Mouse (Mus musculus) heart, embryonic 10.5 days (tissue): ENCODE measurements around the gene Calhm1. TPM values are rescaled to one million over a fixed set of nuclear protein-coding genes. Genes with fewer than 3 reads are reported as not detected.

Source experiments
- DNase-seq: peaks from one replicate; pipeline ENCODE4 v3.0.0-alpha.2; 2017; ENCODE audit warnings: low spot score
- H3K27ac ChIP-seq: fragments of 300-500 bp; sonication (generic); 2 replicates; pipeline ENCODE4 v1.5.1; 2016; ENCODE audit warnings: mild to moderate bottlenecking
- H3K27me3 ChIP-seq: fragments of 300-500 bp; sonication (generic); 2 replicates; pipeline ENCODE4 v1.6.1; 2016; ENCODE audit warnings: mild to moderate bottlenecking; ENCODE audit not compliant: poor library complexity, insufficient read depth, severe bottlenecking
- H3K36me3 ChIP-seq: fragments of 300-500 bp; sonication (generic); 2 replicates; pipeline ENCODE4 v1.6.1; 2016; ENCODE audit warnings: mild to moderate bottlenecking, moderate library complexity
- H3K4me1 ChIP-seq: fragments of 300-500 bp; sonication (generic); 2 replicates; pipeline ENCODE4 v1.6.1; 2016; ENCODE audit warnings: mild to moderate bottlenecking
- H3K4me3 ChIP-seq: fragments of 300-500 bp; sonication (generic); 2 replicates; pipeline ENCODE4 v1.5.1; 2016; ENCODE audit warnings: mild to moderate bottlenecking, moderate library complexity
- H3K9me3 ChIP-seq: fragments of 300-500 bp; sonication (generic); 2 replicates; pipeline ENCODE4 v1.6.1; 2016; ENCODE audit warnings: mild to moderate bottlenecking, moderate library complexity
- WGBS: fragments of 180-500 bp; shearing (Covaris S2); methylation state at CpG from one replicate; pipeline ENCODE4 v1.1.7; 2016; 5-methylcytosine and 5-hydroxymethylcytosine counted together
- polyA plus RNA-seq: library from polyadenylated mRNA; unstranded; fragments of >200 nt; fragmentation: Nextera tagmentation; extraction: Ambion mirVana; gene quantifications from 2 replicates; pipeline ENCODE4 v1.2.1, GENCODE M21; 2016

The Calhm1 gene
- not detected in 2 replicates for polyA plus RNA-seq

DNA sequence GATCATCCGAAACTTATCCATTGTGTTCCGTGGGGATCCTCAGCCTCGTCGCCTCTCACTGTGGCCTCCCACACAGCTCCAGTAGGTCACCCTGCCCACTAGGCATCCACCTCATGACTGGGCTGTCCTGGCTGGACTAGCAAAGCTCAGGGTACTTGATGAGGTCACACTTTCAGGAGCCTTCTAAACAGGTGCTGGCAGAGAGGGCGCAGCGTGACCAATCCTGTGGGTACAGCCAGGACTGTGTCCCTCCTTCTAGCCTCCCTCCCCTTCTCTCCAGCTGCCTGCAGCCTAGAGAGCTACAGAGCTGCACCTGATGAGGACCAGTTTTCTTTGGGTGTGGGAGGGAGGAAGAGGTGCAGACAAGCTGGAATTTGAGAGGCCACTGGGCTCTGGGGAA lies at the start of gene Calhm1:
TSS of gene Calhm1 (minus strand) at position 101 of the 400 bp plus-strand sequence.
- Histone ChIP-seq H3K9me3 (no peaks in the 10 kb centered on the region), H3K4me1 (0 out of 2 replicates have a peak, but pooled peaks cover 2% of the 10 kb centered on the region), H3K36me3 (no peaks in the 10 kb centered on the region), H3K27me3 (peaks cover 28% of the 10 kb centered on the region), H3K4me3 (no peak within 1 kb of the TSS), H3K27ac (no peak within 1 kb of the TSS)
- DNase-seq: no peak
- 87% methylated on average over 6 of the region's 6 CpGs for WGBS

DNA sequence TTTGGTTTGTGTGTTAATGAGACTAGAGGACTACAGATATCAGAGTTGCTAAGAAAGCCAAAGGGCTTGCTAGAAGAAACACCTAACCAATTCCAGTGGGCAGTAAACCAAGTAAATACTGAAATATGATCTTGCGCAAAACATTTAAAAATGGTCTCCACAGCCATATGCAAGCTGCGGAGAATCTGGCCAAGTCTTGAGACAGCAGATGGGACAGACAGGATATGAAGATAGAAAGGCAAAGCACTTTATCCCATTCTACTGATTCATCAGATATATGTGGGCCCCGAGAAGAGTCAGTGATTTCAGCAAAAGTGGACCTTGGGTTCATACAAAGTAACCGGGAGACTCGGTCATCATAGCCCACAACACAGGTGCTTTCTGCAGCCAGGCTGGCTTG lies 48.1 kb upstream of the Calhm1 start:
- Histone ChIP-seq H3K27ac (no peak overlapping the region), H3K36me3 (no peaks in the 10 kb centered on the region), H3K9me3 (no peaks in the 10 kb centered on the region), H3K4me3 (no peak overlapping the region), H3K4me1 (peaks cover 7% of the 10 kb centered on the region), H3K27me3 (no peaks in the 10 kb centered on the region)
- no peak for DNase-seq
- 90% methylated on average over 5 of the region's 5 CpGs for WGBS

DNA sequence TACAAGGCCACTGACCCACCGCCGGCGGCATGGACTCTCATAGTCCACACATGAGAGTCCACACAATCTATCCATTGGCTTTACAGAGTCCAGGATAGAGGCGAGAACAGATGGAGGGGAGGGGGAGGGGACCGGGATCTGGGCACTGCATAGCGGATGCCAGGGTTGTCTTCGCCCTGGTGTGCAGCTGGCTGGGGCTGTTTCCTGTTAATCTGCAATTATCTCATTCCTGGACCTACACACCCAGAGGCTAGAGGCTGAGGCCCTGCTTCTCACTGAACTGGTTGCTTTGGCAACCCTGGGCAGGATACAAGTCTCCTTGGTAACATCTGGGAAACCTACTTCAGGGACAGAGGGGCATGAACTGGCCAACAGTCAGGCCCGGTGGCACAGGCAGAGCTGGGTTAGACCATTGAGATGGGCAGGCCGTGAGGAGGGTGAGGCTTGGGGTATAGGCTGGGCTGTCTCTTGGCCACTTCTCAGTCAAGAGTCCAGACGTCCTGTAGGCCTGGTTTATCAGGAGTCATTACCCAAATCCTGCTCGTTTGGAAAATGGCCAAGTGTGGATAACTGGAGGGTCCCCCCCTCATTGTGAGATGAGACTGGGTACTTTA lies 44.6 kb upstream of the Calhm1 start:
- Histone ChIP-seq H3K27me3 (peaks cover 8% of the 10 kb centered on the region; the same call in 1 of the 2 replicates), H3K4me1 (peaks cover 7% of the 10 kb centered on the region), H3K9me3 (no peaks in the 10 kb centered on the region; the same call in 1 of the 2 replicates), H3K36me3 (no peaks in the 10 kb centered on the region), H3K4me3 (no peak overlapping the region), H3K27ac (no peak overlapping the region)
- WGBS: 72% methylated on average over 11 of the region's 11 CpGs
- no peak for DNase-seq

DNA sequence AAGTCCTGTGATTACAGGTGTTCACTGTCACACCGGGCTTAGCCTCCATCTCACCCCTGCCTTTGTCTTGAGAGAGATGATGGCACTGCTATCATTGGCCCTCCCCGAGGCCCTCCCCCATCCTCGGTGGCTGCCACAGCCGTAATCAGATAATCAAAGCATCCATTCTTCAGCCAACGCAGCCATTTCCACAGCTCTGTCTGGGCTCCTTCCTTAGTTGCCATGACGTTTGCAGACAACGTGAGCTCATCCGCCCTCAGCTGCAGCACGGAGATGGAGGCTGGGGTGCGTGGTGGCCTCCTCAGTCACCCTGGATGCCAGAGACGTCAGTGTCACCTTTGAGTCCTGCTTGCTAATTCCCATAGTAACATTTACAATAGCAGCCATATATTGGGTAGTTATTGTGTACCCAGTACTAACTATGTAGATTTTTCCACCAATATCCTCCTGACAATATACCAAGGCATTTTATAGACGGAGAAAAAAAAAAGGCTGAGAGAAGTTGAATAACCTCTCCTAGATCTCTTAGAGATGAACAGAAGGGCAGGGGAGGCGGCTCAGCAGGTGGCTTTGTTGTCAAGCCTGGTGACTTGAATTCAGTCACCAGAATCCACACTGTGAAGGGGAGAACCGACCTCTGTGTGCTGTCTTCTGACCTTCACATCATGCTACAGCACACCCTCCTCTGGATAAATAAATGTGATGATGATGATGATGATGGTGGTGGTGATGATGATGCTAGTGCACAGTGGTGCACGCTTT lies 42.6 kb upstream of the Calhm1 start:
- H3K27ac ChIP-seq: no peak overlapping the region
- no peaks in the 10 kb centered on the region for H3K36me3 ChIP-seq
- no peak for DNase-seq
- peaks cover 10% of the 10 kb centered on the region; the same call in 1 of the 2 replicates for H3K27me3 ChIP-seq
- peaks cover 5% of the 10 kb centered on the region for H3K9me3 ChIP-seq
- H3K4me3 ChIP-seq: no peak overlapping the region
- WGBS: 46% methylated on average over 15 of the region's 15 CpGs
- peaks cover 7% of the 10 kb centered on the region for H3K4me1 ChIP-seq

DNA sequence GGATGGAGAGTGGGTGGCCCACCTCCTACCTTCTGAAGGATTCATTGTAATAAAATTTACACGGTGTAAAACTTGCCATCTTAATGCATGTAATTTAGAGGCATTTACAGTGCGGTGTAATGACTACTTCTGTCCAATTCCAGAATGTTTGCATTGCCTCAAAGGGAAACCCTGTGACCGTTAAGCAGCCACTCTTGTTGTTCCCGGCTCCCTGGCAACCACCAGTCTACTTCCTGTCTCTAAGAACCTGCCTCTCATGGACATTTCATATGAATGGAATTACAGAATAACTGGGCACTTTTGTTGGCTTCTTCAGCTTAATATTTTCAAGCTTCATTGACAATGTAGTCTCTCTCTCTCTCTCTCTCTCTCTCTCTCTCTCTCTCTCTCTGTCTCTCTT lies 40.7 kb upstream of the Calhm1 start:
- 61% methylated on average over 4 of the region's 4 CpGs for WGBS
- peaks cover 5% of the 10 kb centered on the region for H3K9me3 ChIP-seq
- no peak overlapping the region for H3K4me3 ChIP-seq
- H3K4me1 ChIP-seq: peaks cover 8% of the 10 kb centered on the region
- DNase-seq: no peak
- peaks cover 29% of the 10 kb centered on the region for H3K27me3 ChIP-seq
- H3K27ac ChIP-seq: no peak overlapping the region
- no peaks in the 10 kb centered on the region for H3K36me3 ChIP-seq

DNA sequence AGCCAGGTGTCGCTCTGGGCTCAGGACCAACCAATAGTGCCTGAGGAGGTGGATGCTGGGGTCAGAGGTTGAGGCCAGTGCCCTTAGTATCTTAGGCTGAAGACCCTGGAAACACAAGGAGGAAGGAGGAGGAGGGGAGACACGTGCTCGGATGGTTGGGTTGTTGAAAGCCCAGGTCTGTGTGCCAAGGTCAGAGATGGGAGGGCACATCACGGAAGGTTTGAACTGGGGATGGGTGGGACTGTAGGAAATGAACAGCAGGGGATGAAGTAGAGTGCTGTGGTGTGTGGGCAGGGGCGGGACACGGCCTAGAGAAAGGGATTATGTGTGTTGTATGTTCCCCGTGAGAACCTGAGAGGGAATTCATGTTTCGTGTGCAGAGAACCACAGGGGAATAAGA lies 40.2 kb upstream of the Calhm1 start:
- peaks cover 34% of the 10 kb centered on the region for H3K27me3 ChIP-seq
- DNase-seq: no peak
- no peak overlapping the region for H3K27ac ChIP-seq
- 61% methylated on average over 8 of the region's 8 CpGs for WGBS
- H3K9me3 ChIP-seq: peaks cover 5% of the 10 kb centered on the region
- no peak overlapping the region for H3K4me3 ChIP-seq
- H3K36me3 ChIP-seq: no peaks in the 10 kb centered on the region
- peaks cover 13% of the 10 kb centered on the region for H3K4me1 ChIP-seq

DNA sequence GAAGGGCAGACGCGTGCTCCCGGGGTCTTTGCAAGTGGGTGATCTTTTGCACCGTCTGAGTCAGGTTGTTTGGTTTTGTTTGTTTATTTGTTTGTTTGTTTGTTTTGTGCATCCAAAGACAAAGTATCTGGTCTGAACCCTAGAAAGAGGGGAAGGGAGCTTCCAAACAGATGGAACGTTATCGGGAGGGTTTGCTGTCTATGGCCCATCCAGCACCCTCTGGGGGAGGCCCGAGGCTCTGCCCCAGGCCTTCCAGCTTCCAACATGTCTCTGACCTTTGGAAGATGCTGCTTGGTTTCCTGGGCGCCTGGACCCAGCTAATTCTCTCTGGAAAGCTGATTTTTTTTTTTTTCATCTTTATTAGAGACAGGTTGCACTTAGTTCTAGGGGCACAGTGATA lies 36.0 kb upstream of the Calhm1 start:
- WGBS: 17% methylated on average over 8 of the region's 8 CpGs
- no peaks in the 10 kb centered on the region for H3K36me3 ChIP-seq
- H3K4me1 ChIP-seq: peaks cover 20% of the 10 kb centered on the region
- peaks cover 5% of the 10 kb centered on the region; the same call in 1 of the 2 replicates for H3K9me3 ChIP-seq
- no peak overlapping the region for H3K27ac ChIP-seq
- peaks cover 60% of the 10 kb centered on the region for H3K27me3 ChIP-seq
- DNase-seq: no peak
- H3K4me3 ChIP-seq: peak overlapping the region; percentile 81; the same call in 1 of the 2 replicates

DNA sequence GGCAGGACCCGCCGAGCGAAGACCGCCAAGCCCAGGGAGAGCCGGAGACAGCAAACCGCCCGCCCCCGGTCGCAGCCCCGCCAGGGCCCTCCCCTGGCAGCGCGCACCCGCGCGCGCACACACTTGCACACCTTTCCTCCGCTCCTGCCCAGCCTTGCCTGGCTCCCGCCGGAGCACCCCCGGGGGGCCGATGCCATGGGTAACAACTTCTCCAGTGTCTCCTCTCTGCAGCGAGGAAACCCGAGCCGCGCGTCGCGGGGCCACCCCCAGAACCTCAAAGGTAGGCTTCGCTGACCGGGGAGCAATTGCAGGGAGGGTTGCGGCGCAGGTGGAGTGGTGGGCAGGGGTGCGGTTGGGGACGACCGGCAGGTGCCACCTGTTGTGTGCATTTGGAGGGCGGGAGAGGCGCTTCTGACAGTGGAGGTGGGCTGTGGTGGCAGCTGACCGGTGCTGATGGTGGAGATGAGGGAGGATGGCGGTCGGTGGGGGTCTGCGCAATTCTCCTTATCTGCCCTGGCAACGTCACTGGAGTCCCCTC lies 35.3 kb upstream of the Calhm1 start:
- H3K9me3 ChIP-seq: peaks cover 5% of the 10 kb centered on the region; the same call in 1 of the 2 replicates
- no peaks in the 10 kb centered on the region for H3K36me3 ChIP-seq
- peak overlapping the region; percentile 81 for H3K4me3 ChIP-seq
- peak overlapping the region; percentile 78 for H3K27ac ChIP-seq
- peaks cover 60% of the 10 kb centered on the region for H3K27me3 ChIP-seq
- H3K4me1 ChIP-seq: peaks cover 20% of the 10 kb centered on the region
- WGBS: under 1% methylated on average over 30 of the region's 42 CpGs
- DNase-seq: no peak

DNA sequence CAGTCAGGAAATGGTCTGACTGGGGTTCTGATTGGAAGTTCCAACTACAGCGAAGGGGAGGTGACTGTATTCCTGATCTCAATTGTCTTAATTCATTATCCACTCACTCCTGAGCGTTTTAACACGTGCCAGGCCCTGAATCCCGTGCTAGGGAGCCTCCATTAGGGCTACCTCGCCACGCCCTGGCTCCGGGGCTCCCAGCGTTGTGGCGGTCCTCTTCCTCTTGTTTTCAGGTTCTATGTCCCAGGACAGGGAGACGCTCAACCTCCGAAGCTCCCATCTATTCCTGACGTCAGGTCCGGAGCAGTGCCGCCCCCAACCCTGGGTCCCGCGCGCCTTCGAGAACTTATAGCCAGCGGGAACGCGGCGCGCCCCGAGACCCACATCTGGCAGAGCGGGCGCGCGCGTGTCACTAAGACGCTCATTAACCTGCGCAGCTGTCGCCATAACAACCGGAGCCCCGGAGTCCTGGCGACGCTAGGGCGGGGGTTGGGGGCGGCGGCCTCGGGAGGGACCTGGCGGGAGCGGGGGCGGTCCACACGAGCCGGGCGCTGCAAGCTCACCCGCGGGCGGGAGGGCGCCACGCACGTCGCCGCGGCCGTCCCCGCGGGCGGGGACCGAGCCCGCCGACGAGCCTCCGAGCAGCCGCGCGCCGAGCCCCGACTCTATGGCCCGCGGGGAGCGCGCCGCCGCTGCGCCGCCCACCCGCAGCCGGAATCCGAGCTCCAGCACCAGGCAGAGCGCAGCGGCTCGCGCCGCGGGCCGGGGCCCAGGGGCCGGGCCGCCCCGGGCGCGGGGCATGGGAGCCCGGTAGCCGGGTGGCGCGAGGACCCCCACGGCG lies 34.6 kb upstream of the Calhm1 start, which contains the start of gene Neurl1a:
TSS of gene Neurl1a (plus strand) at position 390 of the 841 bp plus-strand sequence.
- Histone ChIP-seq H3K36me3 (no peaks in the 10 kb centered on the region), H3K4me3 (peak within 1 kb of the TSS; percentile 81), H3K4me1 (peaks cover 20% of the 10 kb centered on the region), H3K9me3 (peaks cover 5% of the 10 kb centered on the region; the same call in 1 of the 2 replicates), H3K27ac (peak within 1 kb of the TSS; percentile 78), H3K27me3 (peaks cover 60% of the 10 kb centered on the region)
- peak; percentile 74 for DNase-seq
- WGBS: under 1% methylated on average over 64 of the region's 98 CpGs

DNA sequence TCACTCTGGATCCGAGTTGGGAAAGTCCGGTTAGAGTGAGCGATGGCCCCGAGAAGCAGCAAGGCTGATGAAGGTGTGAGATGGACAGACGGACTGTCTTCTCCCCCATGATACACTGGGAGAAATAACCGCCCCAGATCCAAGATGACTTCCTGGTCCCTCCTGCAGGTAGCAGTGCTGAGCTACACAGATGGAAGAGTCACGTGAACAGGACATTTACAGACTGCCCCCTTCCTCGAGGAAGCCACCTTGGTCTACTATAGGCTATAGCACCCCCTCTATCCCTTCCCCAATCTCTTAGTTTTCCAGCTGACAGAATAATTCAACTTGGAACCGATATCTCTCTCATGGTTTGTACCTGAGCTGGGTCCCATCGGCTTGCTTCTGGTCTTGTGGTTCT lies 33.9 kb upstream of the Calhm1 start:
- DNase-seq: no peak

DNA sequence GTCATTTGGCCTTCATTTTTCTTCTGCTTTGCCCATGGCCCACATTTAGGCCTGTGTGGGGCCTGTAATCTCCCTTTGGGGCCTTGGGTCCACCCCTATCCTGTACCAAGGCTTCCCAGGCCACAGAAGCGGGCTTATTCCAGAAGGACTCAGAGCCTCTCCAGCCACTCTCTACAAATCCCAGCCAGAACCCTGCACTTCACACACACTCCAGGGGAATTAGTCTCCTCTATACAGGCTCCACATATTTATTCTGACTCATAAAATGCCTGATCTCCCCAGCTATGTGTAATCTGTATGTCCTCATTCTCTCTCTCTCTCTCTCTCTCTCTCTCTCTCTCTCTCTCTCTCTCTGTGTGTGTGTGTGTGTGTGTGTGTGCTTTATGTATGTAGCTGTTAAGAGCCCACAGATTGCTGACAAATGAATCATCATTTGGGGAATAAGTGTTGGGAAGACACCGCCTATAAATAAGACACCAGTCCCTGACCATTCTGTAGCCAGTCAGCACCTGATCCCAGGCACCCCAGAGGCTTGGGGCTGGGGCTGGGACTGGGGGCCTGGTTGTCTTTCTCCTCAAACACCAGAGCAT lies 33.0 kb upstream of the Calhm1 start:
- DNase-seq: no peak
- peaks cover 20% of the 10 kb centered on the region for H3K4me1 ChIP-seq
- WGBS: 72% methylated on average over 2 of the region's 2 CpGs
- peaks cover 2% of the 10 kb centered on the region; the same call in 1 of the 2 replicates for H3K9me3 ChIP-seq
- H3K27me3 ChIP-seq: peaks cover 71% of the 10 kb centered on the region
- no peaks in the 10 kb centered on the region for H3K36me3 ChIP-seq
- H3K27ac ChIP-seq: no peak overlapping the region
- H3K4me3 ChIP-seq: no peak overlapping the region

More for the DNA sequence above, 33.9 kb upstream of the Calhm1 start:
- WGBS: 21% methylated on average over 10 of the region's 10 CpGs
- Histone ChIP-seq H3K4me1 (peaks cover 20% of the 10 kb centered on the region), H3K9me3 (peaks cover 5% of the 10 kb centered on the region; the same call in 1 of the 2 replicates), H3K36me3 (no peaks in the 10 kb centered on the region), H3K27ac (no peak overlapping the region), H3K27me3 (peaks cover 67% of the 10 kb centered on the region), H3K4me3 (peak overlapping the region; percentile 81)

DNA sequence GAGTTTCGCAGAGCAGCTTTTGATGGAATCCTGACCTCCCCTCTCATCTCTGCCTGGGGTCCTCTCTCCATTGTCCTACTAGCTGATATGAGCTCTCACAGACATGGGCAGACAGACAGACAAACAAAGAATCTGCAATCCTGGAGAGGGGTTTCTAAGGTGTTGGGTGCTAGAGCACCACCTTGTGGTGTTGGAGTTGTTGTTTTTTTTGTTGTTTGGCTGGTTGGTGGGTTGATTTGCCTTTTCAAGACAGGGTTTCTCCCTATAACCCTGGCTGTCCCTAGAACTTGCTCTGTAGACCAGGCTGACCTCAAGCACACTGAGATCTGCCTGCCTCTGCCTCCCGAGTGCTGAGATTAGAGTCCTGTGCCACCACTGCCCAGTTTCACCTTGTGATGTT lies 31.4 kb upstream of the Calhm1 start:
- peaks cover 57% of the 10 kb centered on the region for H3K27me3 ChIP-seq
- H3K4me1 ChIP-seq: peaks cover 20% of the 10 kb centered on the region

More for the DNA sequence above, 31.4 kb upstream of the Calhm1 start:
- DNase-seq: no peak
- H3K27ac ChIP-seq: no peak overlapping the region
- no peak overlapping the region for H3K4me3 ChIP-seq
- no peaks in the 10 kb centered on the region for H3K9me3 ChIP-seq
- WGBS: 64% methylated on average over 2 of the region's 2 CpGs
- no peaks in the 10 kb centered on the region for H3K36me3 ChIP-seq
